Mouse (Mus musculus) megakaryocyte, embryonic 14.5 days (primary cell): ENCODE measurements around the gene Sema5a. TPM values are rescaled to one million over a fixed set of nuclear protein-coding genes. Genes with fewer than 3 reads are reported as not detected.

Experiments used
- H3K27me3 ChIP-seq: replicated peaks from 2 replicates; pipeline ENCODE3; 2012; ENCODE audit warnings: inconsistent platforms
- H3K36me3 ChIP-seq: replicated peaks from 2 replicates; pipeline ENCODE3; 2012; ENCODE audit warnings: low read length, inconsistent platforms, mixed read lengths
- H3K4me1 ChIP-seq: 2 replicates; pipeline ENCODE4 v1.6.1; 2012; ENCODE audit warnings: inconsistent platforms
- H3K4me3 ChIP-seq: replicated peaks from 2 replicates; pipeline ENCODE3; 2012; ENCODE audit warnings: moderate library complexity, mild to moderate bottlenecking, inconsistent platforms
- H3K9me3 ChIP-seq: 2 replicates; pipeline ENCODE4 v1.6.1; 2012; ENCODE audit warnings: inconsistent platforms
- FLI1 ChIP-seq: IDR thresholded peaks from 2 replicates; pipeline ENCODE4 v1.6.1; 2012; ENCODE audit warnings: low read length, inconsistent platforms, mixed read lengths
- GATA1 ChIP-seq: IDR thresholded peaks from 3 replicates; pipeline ENCODE4 v1.6.1; 2012; ENCODE audit warnings: mixed read lengths, low read length, inconsistent platforms, borderline replicate concordance
- polyA plus RNA-seq: library from polyadenylated mRNA; stranded (reverse); fragments of >175 nt; gene quantifications from 2 replicates; pipeline ENCODE4 v1.2.3, GENCODE M21; 2012; ENCODE audit warnings: low replicate concordance; ENCODE audit not compliant: insufficient read depth

Gene Sema5a
- polyA plus RNA-seq, 1 experiment = not detected

GRCm38 (mm10) chr15:32718293-32718963 is 473.8 kb downstream of the Sema5a start:
- no peaks in the 10 kb centered on the region for H3K9me3 ChIP-seq
- no peaks in the 10 kb centered on the region for H3K4me1 ChIP-seq
- H3K36me3 ChIP-seq = no peaks in the 10 kb centered on the region
- no peaks in the 10 kb centered on the region for H3K27me3 ChIP-seq
- no peak for TF ChIP-seq FLI1
- TF ChIP-seq GATA1 = no peak
- H3K4me3 ChIP-seq = no peak overlapping the region

GRCm38 (mm10) chr15:32718964-32719311 is 474.3 kb downstream of the Sema5a start:
- Histone ChIP-seq H3K9me3 (no peaks in the 10 kb centered on the region), H3K4me1 (no peaks in the 10 kb centered on the region), H3K27me3 (no peaks in the 10 kb centered on the region), H3K4me3 (no peak overlapping the region), H3K36me3 (no peaks in the 10 kb centered on the region)
- TF ChIP-seq GATA1 = no peak
- no peak for TF ChIP-seq FLI1

- TF ChIP-seq FLI1 = no peak
- no peak for TF ChIP-seq GATA1
- Histone ChIP-seq H3K36me3 (no peaks in the 10 kb centered on the region), H3K4me1 (no peaks in the 10 kb centered on the region), H3K27me3 (no peaks in the 10 kb centered on the region), H3K9me3 (0 out of 2 replicates have a peak, but pooled peaks cover 3% of the 10 kb centered on the region), H3K4me3 (no peak overlapping the region)
Observed at GRCm38 (mm10) chr15:32730839-32731238, 486.2 kb downstream of the Sema5a start.

Other genes starting within 250 kb of the Sema5a start
- gene Tas2r119, start 67.5 kb upstream of the Sema5a start, polyA plus RNA-seq = not detected in 2 replicates